Mouse (Mus musculus): ENCODE results near the gene Sox14.

The Sox14 gene

GRCm38 (mm10) chr9:99875618-99876372 is at the start of gene Sox14:
Gene Sox14 (minus strand): TSS chr9:99876170.
- no peak for DNase-seq (ENCODE audit: low read depth, low spot score)

GRCm38 (mm10) chr9:99879311-99879710 is 3.3 kb upstream of the Sox14 start:
- no peak for DNase-seq (ENCODE audit: low read depth, low spot score)

- no peak for DNase-seq (ENCODE audit: low read depth, low spot score)
Measured at GRCm38 (mm10) chr9:99878588-99878987, 2.6 kb upstream of the Sox14 start.

- no peak for DNase-seq (ENCODE audit: low read depth, low spot score)
Measured at GRCm38 (mm10) chr9:99877056-99877546, 1.1 kb upstream of the Sox14 start.

GRCm38 (mm10) chr9:99876373-99877055 is 544 bp upstream of the Sox14 start:
- DNase-seq (ENCODE audit: low read depth, low spot score): no peak

- no peak for DNase-seq (ENCODE audit: low read depth, low spot score)
Measured at GRCm38 (mm10) chr9:99874735-99875617, 994 bp downstream of the Sox14 start.

GRCm38 (mm10) chr9:99873721-99874120 is 2.2 kb downstream of the Sox14 start:
- no peak for DNase-seq (ENCODE audit: low read depth, low spot score)

GRCm38 (mm10) chr9:99873116-99873620 is 2.8 kb downstream of the Sox14 start:
- no peak for DNase-seq (ENCODE audit: low read depth, low spot score)

GRCm38 (mm10) chr9:99872204-99873115 is 3.5 kb downstream of the Sox14 start:
- DNase-seq (ENCODE audit: low read depth, low spot score): no peak

- DNase-seq (ENCODE audit: low read depth, low spot score): no peak
Measured at GRCm38 (mm10) chr9:99871556-99872203, 4.3 kb downstream of the Sox14 start.

- DNase-seq (ENCODE audit: low read depth, low spot score): no peak
Measured at GRCm38 (mm10) chr9:99870780-99871555, 5.0 kb downstream of the Sox14 start.

- DNase-seq (ENCODE audit: low read depth, low spot score): no peak
Measured at GRCm38 (mm10) chr9:99869936-99870779, 5.8 kb downstream of the Sox14 start.

- DNase-seq (ENCODE audit: low read depth, low spot score): no peak
Measured at GRCm38 (mm10) chr9:99869275-99869674, 6.7 kb downstream of the Sox14 start.

- DNase-seq (ENCODE audit: low read depth, low spot score): no peak
Measured at GRCm38 (mm10) chr9:99868606-99869005, 7.4 kb downstream of the Sox14 start.

GRCm38 (mm10) chr9:99868054-99868453 is 7.9 kb downstream of the Sox14 start:
- no peak for DNase-seq (ENCODE audit: low read depth, low spot score)

GRCm38 (mm10) chr9:99862936-99863335 is 13.0 kb downstream of the Sox14 start:
- no peak for DNase-seq (ENCODE audit: low read depth, low spot score)

GRCm38 (mm10) chr9:99854486-99854885 is 21.5 kb downstream of the Sox14 start:
- DNase-seq (ENCODE audit: low read depth, low spot score): no peak

GRCm38 (mm10) chr9:99853356-99853755 is 22.6 kb downstream of the Sox14 start:
- no peak for DNase-seq (ENCODE audit: low read depth, low spot score)

Measured in retina, postnatal 7 days (tissue).